Mouse (Mus musculus) ovary, postnatal 10 days (tissue): ENCODE results near the gene Socs4.
"Not testable (repeated sequence)": the region's sequence is repeated elsewhere in the genome, so short reads cannot be mapped to it uniquely, and the experiment has no call there.

Experiments used
- DNase-seq: peaks from one replicate; pipeline ENCODE4 v3.0.0; 2022; ENCODE audit warnings: low spot score

The Socs4 gene

DNA sequence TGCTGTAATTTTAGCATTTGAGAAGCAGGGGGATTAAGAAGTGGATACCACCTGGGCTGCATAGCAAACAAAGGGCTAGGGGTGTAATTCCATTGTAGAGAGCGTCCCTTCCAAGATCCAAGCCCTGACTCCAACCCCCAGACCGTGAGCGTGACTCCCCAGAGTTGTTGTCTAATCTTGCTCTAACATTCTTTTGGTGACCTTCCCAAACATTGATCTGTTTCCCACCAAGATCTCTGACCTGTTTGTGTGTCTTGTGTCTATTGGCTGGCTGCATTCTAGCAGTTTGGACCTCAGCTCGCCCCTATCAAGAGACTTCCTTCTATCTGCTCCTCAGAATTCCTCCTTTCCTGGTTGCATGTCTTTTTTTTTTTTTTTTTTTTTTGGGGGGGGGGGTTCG is 10.3 kb downstream of the Socs4 start:
- DNase-seq, result no peak

DNA sequence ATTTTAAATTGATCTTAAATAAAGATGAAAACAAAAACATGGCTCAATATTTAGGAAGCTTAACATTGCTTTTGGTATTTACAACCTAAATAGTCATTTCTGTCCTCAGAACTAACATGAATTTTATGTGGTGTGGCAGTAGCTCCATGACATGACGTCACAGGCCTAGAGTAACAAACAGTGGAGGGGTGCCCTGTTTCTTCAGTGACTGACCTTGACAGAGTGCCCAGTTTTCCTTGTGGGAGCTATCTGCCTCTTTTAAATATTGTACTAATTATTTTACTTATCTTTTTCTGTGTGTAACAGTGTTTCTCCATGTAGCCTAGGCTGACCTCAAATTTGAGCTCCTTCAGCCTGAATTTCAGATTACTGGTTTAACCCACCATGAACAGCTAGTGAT is 15.0 kb downstream of the Socs4 start:
- no peak for DNase-seq

- DNase-seq, result no peak
Measured at GRCm38 (mm10) chr14:47294136-47294535, 17.4 kb downstream of the Socs4 start.

GRCm38 (mm10) chr14:47296232-47296631 is 19.5 kb downstream of the Socs4 start:
- no peak for DNase-seq

- DNase-seq, result peak; percentile 90
Measured at GRCm38 (mm10) chr14:47297785-47298407, 21.2 kb downstream of the Socs4 start, which contains the start of gene Mapk1ip1l. TSS of gene Mapk1ip1l (plus strand) at chr14:47298266.

GRCm38 (mm10) chr14:47298408-47298792 is 21.7 kb downstream of the Socs4 start:
- no peak for DNase-seq

- DNase-seq, result no peak
Measured at GRCm38 (mm10) chr14:47298819-47299261, 22.1 kb downstream of the Socs4 start.

DNA sequence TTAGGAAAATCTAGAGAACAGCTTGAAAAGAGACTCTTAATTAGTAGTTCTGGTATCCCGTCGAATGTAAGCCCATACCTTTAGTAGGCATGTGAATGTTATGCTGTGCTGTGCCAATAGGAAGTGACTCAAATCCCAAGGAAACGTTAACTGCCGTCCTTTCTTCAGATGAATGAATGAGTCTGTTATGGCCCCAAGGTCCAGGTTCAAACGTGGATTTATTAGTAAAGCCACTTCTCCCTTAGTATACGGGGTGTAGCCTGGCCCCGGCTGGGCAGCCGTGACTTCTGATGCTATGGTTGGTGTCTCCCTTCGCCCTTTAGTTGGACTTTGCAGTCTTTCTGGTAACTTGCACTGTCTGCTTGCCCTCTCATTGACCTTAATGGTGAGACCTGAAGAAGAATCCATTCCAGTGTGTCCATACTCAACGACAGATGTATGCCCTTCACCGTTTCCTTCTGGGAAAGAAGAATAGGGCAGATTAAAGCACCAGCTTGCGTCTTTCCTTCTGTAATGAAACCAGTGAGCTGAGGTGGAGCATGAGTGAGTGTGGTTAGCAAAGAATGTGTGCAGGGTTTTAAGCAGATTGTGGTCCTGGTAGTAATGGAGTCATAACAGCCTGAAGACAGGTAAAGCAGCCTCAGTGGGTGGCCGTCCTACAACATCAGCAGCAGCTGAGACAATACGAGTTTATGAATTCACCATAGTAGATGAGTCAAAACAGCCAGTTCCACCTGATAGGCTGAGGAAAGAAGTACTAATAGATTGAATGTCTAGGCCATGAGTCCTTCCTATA is 26.4 kb downstream of the Socs4 start:
- DNase-seq, result no peak

DNA sequence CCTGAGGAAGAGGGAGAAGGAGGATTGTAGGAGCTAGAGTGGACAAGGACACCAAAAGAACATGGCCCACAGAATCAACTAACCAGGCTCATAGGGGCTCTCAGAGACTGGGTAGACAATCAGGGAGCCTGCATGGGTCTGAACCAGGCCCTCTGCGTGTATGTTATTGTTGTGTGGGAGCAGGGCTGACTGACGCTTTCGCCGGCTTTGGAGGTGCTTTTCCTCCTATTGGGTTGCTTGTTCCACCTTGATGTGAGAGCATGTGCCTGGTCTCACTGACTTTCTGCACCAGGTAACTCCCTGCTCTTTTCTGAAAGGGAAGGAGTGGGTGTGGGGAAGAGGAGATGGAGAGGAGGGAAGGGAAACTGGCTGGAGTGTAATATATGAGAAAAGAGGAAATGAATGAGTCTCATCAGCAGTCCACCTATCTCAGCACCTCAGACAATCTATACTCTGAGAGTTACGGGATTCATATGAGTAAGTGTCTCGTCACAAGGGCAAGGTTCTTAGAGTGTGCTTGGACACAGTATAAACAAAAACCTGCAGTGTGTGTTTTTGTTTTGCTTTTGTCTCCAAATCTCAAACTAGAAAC is 28.2 kb downstream of the Socs4 start:
- DNase-seq, result no peak

DNA sequence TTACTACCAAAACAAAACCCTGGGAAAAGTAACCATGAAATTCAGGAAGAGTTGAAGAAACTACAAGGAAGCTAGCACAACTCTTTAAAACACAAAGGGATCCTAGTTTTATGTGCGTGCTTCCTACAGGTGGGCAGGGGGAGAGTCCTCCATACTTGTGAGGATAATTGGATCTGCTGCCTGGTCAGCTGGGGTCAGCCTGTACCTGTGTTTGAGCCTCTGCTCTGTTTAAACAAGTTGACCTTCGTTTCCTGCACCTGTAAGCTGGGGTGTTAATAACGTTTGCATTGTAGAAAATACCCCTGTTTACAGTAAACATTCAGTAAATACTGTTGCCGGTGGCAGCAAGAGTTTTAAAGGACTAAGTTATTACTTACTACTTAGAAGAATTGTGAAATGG is 29.2 kb downstream of the Socs4 start:
- no peak for DNase-seq

DNA sequence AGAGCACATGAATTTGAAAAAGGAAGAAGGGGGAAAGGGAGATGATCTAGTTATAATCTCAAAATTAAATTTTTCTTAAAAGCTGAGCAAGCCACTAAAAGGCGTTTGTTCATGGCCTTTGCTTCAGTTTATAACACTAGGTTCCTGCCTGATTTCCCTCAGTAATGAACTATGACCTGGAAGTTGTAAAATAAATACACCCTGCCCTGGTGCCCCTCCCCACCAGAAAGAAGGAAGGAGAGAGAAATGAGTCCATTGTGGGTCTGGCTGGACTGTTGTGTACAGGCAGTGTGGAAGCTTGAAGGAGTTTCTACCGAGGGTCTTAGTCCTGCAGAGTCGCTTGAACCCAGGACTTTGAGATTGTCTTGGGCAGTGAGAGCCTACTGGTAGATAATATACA is 30.9 kb downstream of the Socs4 start:
- no peak for DNase-seq

DNA sequence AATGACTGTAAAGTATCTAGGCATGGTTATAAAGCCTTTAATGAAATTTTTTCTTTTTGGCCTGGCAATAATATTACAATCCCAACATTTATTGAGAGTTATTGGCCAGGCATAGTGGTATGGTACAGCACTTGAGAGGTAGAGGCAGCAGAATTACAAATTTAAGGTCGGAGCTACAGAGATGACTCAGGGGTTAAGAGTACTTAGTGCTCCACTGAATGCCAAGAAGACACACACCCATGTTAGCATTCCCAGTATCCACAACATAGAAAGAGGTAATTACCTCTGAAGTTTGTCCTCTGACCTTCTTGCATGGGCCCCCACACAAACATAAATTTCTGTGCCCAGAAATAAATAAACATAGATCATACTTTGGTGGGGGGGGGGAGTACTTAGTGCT is 32.3 kb downstream of the Socs4 start:
- no peak for DNase-seq

GRCm38 (mm10) chr14:47310342-47311181 is 33.8 kb downstream of the Socs4 start:
- no peak for DNase-seq

DNA sequence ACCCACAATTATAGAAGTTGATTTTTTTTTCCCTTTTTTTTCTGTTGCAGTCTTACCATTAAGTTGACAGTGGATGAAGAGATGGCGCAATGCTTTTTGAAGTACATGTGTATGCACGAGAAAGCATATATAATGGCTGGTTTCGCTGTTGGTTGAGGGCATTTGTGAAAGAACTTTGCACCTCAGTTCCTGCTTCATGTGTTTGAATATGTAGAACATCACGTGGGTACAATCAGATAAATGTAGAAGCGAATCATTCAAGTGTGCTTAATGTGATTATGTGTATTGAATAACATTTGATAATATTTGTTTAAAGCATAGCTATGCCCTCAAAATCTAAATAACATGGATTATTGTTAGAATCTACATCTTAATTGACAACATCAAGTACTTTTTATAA is 42.6 kb downstream of the Socs4 start:
- no peak for DNase-seq

- DNase-seq, result not testable (repeated sequence)
Measured at GRCm38 (mm10) chr14:47321581-47321980, 44.9 kb downstream of the Socs4 start.

DNA sequence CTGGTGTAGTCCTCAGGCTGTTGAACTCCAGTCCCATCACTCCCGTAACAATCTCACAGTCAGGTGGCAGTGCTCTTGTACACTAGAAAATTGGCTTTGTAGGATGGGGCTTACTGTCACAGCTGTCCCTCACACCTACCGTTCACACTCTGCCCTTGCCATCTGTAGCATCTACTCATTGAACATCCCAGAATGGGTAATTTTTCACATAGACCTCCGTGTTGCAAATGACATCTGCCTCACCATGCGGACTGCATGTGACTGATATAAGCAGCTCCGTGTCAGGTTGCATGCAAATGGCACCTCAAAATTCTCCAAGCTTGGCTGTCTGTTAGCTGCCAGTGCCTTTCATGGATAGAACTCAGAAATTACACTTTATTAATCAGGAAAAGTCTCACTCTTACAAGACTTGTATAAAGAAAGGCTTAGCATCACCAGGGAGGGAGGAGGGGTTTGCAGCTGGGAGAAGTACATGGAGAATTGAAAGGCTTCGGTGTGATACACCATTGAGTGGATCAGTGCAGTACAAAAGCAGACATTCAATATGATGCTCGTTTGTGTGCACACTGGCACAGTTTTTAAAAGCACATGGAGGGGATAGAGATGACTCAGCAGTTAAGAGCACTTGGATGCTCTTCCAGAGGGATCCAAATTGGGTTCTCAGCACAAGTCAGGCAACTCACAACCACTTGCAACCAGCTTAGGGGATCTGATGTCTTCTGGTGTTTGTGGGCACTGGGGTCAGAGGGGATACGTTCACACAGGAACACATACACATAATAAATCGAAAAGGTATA is 49.4 kb downstream of the Socs4 start:
- no peak for DNase-seq

- no peak for DNase-seq
Measured at GRCm38 (mm10) chr14:47327347-47327746, 50.6 kb downstream of the Socs4 start.

DNA sequence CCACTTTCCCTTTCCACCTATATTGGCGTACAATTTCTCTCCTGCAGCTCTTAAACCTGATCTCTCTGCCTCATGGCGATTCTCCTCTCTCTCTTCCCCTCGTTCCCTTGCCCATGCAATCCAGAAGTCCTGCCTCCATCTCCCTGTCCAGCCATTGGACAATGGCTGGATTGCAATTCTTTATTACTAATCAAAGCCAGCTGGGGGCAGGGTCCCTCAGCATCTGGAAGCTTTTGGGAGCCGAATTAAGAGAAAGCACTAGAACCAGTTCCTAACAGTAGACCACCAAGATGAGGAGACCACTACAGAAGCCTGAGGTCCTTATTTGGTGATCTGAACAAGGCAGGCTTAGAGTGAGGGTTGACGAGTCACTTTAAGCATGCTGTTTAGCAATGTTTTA is 55.2 kb downstream of the Socs4 start:
- no peak for DNase-seq

DNA sequence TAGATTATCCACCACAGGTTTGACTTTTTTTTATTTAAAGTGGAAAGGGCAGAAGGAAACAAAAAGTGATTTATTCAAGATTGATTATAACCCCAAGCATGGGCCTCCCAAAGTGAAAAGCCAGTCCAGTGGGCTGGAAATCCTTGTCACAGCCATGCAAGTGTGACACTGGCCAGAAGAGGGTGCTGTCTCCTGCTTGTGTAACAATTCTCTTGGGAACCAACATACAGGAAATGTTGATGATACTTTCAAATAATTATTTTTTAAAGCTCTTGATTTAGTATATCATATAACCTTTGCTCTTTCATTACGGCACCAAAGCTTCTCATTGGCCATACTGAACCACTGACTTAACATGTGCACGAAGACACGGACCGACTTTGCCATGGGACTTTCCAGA is 58.1 kb downstream of the Socs4 start:
- DNase-seq, result no peak

GRCm38 (mm10) chr14:47335300-47335699 is 58.6 kb downstream of the Socs4 start:
- DNase-seq, result no peak

- DNase-seq, result no peak
Measured at GRCm38 (mm10) chr14:47340231-47340925, 63.6 kb downstream of the Socs4 start.
